Mouse (Mus musculus): Measurements from ENCODE around the gene Prox1.

- TF ChIP-seq POLR2A (IDR thresholded peaks at IDR 0.05; ENCODE audit: extremely low read depth, insufficient read depth, low read length) (no peak), CTCF (IDR thresholded peaks at IDR 0.05; ENCODE audit: low read depth, low read length) (no peak)
Observed at GRCm38 (mm10) chr1:190186336-190186735, 15.8 kb upstream of the Prox1 start.

Data from liver, adult 2 months (tissue).